Mouse (Mus musculus) heart, adult 2 months (tissue): ENCODE results near the gene Ccdc80. TPM values are rescaled to one million over a fixed set of nuclear protein-coding genes. Genes with fewer than 3 reads are reported as not detected.

Experiments used
- DNase-seq, 2 experiments: peaks; one replicate each; pipeline ENCODE4 v3.0.0; 2021
- H3K27ac ChIP-seq: fragments of 200-600 bp; 2 replicates; pipeline ENCODE4 v1.8.1; 2022
- H3K27me3 ChIP-seq: fragments of 200-500 bp; 2 replicates; pipeline ENCODE4 v1.6.1; 2012; ENCODE audit warnings: mild to moderate bottlenecking, low read length, inconsistent platforms, mixed read lengths; ENCODE audit not compliant: control insufficient read depth, insufficient read depth
- H3K36me3 ChIP-seq: fragments of 200-500 bp; 2 replicates; pipeline ENCODE4 v1.6.1; 2012; ENCODE audit warnings: low read length, inconsistent platforms; ENCODE audit not compliant: control insufficient read depth, insufficient read depth
- H3K4me1 ChIP-seq: fragments of 200-500 bp; 2 replicates; pipeline ENCODE4 v1.6.1; 2011; ENCODE audit warnings: low read length; ENCODE audit not compliant: control insufficient read depth, insufficient read depth
- H3K4me3 ChIP-seq: fragments of 200-600 bp; 2 replicates; pipeline ENCODE4 v1.8.1; 2022
- H3K79me2 ChIP-seq: fragments of 200-500 bp; replicated peaks from 2 replicates; pipeline ENCODE4 v1.6.1; 2012; ENCODE audit warnings: mild to moderate bottlenecking, inconsistent platforms, low read length, moderate library complexity, mixed read lengths; ENCODE audit not compliant: control insufficient read depth, insufficient read depth
- H3K9ac ChIP-seq: fragments of 200-500 bp; 2 replicates; pipeline ENCODE4 v1.6.1; 2012; ENCODE audit warnings: low read depth, mild to moderate bottlenecking, control low read depth, inconsistent platforms, low read length, mixed read lengths
- CTCF ChIP-seq: fragments of 200-600 bp; IDR thresholded peaks from 2 replicates; pipeline ENCODE4 v1.8.1; 2022; ENCODE audit warnings: antibody characterized with exemption, mild to moderate bottlenecking, moderate library complexity
- EP300 ChIP-seq: fragments of 200-500 bp; IDR thresholded peaks from 2 replicates; pipeline ENCODE4 v1.6.1; 2011; ENCODE audit warnings: low read depth, low read length, control low read depth; ENCODE audit not compliant: insufficient read depth
- POLR2A ChIP-seq: fragments of 200-500 bp; IDR thresholded peaks from 2 replicates; pipeline ENCODE4 v1.6.1; 2011; ENCODE audit warnings: mild to moderate bottlenecking, low read depth, low read length, control low read depth; ENCODE audit not compliant: insufficient read depth
- WGBS: fragments of 180-500 bp; shearing (Covaris S2); methylation state at CpG from one replicate; pipeline ENCODE4 v1.1.7; 2018; 5-methylcytosine and 5-hydroxymethylcytosine counted together
- intact Hi-C: fragments of 180-260 bp; cut with DNase I; formaldehyde crosslinking; loops from one replicate; pipeline ENCODE4 v1.15.1; 2025
- polyA plus RNA-seq: library from polyadenylated mRNA; depleted of rRNA; stranded (reverse); fragments of >200 nt; gene quantifications from 2 replicates; pipeline ENCODE4 v1.2.3, GENCODE M21; 2012
- total RNA-seq, 2 experiments: library from RNA; stranded (reverse); gene quantifications; 2 replicates each; pipeline ENCODE4 v1.2.3; 2021

Gene Ccdc80
- total and polyA plus RNA-seq, 3 experiments = 43.4 to 65.3 (median 64.0) TPM

DNA sequence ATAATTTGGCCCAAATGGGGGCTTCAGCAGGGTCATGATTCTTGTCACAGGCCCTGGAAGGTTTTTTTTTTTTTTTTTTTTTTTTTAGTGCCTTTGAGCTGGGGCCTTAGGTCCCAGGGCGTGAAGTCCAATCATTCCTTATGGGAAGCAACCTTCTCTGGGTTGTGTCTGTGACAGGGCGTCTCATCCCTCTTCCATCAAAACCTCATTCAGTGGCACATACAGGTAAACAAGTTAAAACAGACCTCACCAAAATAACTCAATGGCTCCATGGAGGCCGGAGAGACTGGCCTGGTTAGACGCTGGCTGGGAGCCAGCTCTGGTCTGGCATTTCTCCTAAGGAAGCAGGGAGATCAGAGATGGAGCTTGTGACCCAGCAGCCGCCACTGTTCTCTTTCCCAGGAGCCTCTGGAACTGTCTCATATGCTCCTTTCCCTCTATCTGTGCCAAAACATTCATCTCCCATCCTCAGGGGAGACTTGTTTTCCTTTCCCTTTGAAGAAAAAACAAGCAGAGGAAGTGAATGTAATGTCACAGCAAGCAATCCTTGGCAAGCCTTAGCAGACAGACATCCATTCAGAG lies 27.7 kb downstream of the Ccdc80 start:
- Histone ChIP-seq H3K27me3 (no peaks in the 10 kb centered on the region), H3K79me2 (no peaks in the 10 kb centered on the region), H3K9ac (no peak overlapping the region), H3K4me1 (peaks cover 3% of the 10 kb centered on the region), H3K27ac (peak overlapping the region; percentile 54), H3K36me3 (peaks cover 13% of the 10 kb centered on the region), H3K4me3 (no peak overlapping the region)
- WGBS = 32% methylated on average over 5 of the region's 5 CpGs
- peak; percentile 77 to 80 for DNase-seq
- intact Hi-C loops = loop anchor here (2.0 kb wide), 1 partner anchor 18 kb away; no protein-coding TSS in a partner anchor
- TF ChIP-seq POLR2A (no peak), EP300 (no peak), CTCF (no peak)

DNA sequence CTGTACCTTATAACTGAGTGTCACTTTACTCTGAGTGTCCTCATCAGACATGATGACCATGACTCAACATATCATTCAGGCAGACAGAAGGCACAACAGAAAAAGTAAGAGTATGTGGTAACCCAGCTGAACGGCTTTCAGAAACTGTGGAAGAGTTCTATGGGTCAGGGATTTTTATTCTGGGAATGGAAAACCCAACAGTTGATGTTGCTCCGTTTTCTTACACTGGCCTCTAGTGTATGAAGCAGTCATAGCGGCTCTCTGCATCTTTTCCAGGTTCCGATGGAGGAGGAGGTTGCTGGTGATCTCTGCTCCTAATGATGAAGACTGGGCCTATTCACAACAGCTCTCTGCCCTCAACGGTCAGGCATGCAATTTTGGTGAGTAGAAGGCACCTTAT lies 29.4 kb downstream of the Ccdc80 start:
- intact Hi-C loops = loop anchor here (2.0 kb wide), 1 partner anchor 354 kb away; no protein-coding TSS in a partner anchor
- Histone ChIP-seq H3K36me3 (peaks cover 13% of the 10 kb centered on the region), H3K27me3 (no peaks in the 10 kb centered on the region), H3K27ac (no peak overlapping the region; the same call in 1 of the 2 replicates), H3K9ac (no peak overlapping the region), H3K4me3 (no peak overlapping the region), H3K79me2 (no peaks in the 10 kb centered on the region), H3K4me1 (peaks cover 3% of the 10 kb centered on the region)
- WGBS = 62% methylated on average over 5 of the region's 5 CpGs
- no peak for DNase-seq
- no peak for TF ChIP-seq POLR2A
- TF ChIP-seq CTCF = peak; percentile 78

- intact Hi-C loops = no loop called here
- Histone ChIP-seq H3K9ac (no peak overlapping the region), H3K4me3 (no peak overlapping the region), H3K4me1 (peaks cover 3% of the 10 kb centered on the region), H3K79me2 (no peaks in the 10 kb centered on the region), H3K36me3 (peaks cover 9% of the 10 kb centered on the region), H3K27ac (no peak overlapping the region), H3K27me3 (no peaks in the 10 kb centered on the region)
- TF ChIP-seq CTCF = no peak
- no peak for TF ChIP-seq POLR2A
- no peak for TF ChIP-seq EP300
- no peak for DNase-seq
- WGBS = 57% methylated on average over 9 of the region's 9 CpGs
These were observed 31.3 kb downstream of the Ccdc80 start for GRCm38 (mm10) chr16:45124230-45125203.

DNA sequence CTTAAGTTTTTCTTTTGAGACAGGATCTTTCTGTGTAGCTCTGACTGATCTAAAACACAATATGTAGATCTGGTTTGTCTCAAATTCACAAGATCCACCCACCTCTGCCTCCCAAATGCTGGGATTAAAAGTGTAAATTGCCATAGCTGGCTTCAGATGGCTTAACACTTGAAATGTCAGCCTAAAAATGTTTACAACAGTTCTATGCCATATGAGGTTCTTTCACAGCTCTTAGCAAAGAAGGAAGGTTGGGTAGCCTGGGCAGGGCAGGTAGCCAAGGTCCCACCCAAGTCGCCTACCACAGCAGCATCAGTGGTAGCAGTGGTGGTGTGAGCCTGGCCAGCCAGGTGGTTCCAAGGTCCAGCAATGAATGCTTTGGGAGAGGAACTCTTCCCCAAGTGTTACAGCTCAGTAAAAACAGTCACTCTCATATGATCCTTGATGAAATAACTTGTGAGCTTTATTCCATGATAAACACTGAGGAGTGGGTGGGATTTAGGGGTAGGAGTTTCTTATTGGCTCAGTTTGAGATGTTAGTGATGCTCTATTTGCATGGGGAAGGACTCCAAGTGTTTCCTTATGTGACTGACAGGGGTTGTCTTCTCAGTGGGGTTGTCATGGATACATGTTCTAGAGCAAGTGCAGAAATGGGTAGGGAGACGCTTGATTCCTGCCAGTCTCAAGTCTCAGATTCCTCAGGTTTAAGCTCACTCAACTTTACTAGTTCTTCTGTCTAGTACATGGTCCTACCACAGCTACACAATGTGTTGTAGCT lies 34.9 kb downstream of the Ccdc80 start:
- DNase-seq = no peak
- TF ChIP-seq POLR2A (no peak), EP300 (no peak), CTCF (no peak)
- 90% methylated on average over 2 of the region's 2 CpGs for WGBS
- no peaks in the 10 kb centered on the region for H3K36me3 ChIP-seq
- H3K4me3 ChIP-seq = no peak overlapping the region
- intact Hi-C loops = no loop called here
- H3K79me2 ChIP-seq = no peaks in the 10 kb centered on the region
- H3K27ac ChIP-seq = no peak overlapping the region
- H3K9ac ChIP-seq = no peak overlapping the region
- no peaks in the 10 kb centered on the region for H3K27me3 ChIP-seq
- no peaks in the 10 kb centered on the region for H3K4me1 ChIP-seq

GRCm38 (mm10) chr16:45141711-45142110 lies 48.5 kb downstream of the Ccdc80 start:
- H3K79me2 ChIP-seq = no peaks in the 10 kb centered on the region
- H3K4me3 ChIP-seq = no peak overlapping the region
- no peaks in the 10 kb centered on the region for H3K36me3 ChIP-seq
- intact Hi-C loops = no loop called here
- H3K4me1 ChIP-seq = no peaks in the 10 kb centered on the region
- peak; percentile 46 for TF ChIP-seq CTCF
- no peak for TF ChIP-seq EP300
- H3K9ac ChIP-seq = no peak overlapping the region
- H3K27me3 ChIP-seq = no peaks in the 10 kb centered on the region
- no peak for DNase-seq
- no peak overlapping the region for H3K27ac ChIP-seq
- 83% methylated on average over 5 of the region's 5 CpGs for whole genome bisulfite sequencing
